Mouse (Mus musculus): ENCODE results near the gene Bzw2. TPM values are rescaled to one million over a fixed set of nuclear protein-coding genes. Genes with fewer than 3 reads are reported as not detected.

Bzw2 gene
- polyA plus RNA-seq, 1 experiment from 2014 or later, result 258 TPM

- Histone ChIP-seq H3K9me3 (no peaks in the 10 kb centered on the region), H3K27me3 (ENCODE audit: insufficient read depth, poor library complexity, severe bottlenecking) (no peaks in the 10 kb centered on the region), H3K27ac (peak within 1 kb of the TSS; percentile 96), H3K36me3 (peaks cover 10% of the 10 kb centered on the region; the same call in 1 of the 2 replicates), H3K4me3 (peak within 1 kb of the TSS; percentile 76), H3K4me1 (replicated peaks) (peaks cover 33% of the 10 kb centered on the region)
- 0% methylated on average over 40 of the region's 42 CpGs for WGBS
- peak; percentile 93 for DNase-seq (ENCODE audit: low spot score)
Observed at GRCm38 (mm10) chr12:36156637-36157303, 1.1 kb downstream of the Bzw2 start, which contains the start of gene Ankmy2. Gene Ankmy2, plus strand, starts transcription at chr12:36157114.

DNA sequence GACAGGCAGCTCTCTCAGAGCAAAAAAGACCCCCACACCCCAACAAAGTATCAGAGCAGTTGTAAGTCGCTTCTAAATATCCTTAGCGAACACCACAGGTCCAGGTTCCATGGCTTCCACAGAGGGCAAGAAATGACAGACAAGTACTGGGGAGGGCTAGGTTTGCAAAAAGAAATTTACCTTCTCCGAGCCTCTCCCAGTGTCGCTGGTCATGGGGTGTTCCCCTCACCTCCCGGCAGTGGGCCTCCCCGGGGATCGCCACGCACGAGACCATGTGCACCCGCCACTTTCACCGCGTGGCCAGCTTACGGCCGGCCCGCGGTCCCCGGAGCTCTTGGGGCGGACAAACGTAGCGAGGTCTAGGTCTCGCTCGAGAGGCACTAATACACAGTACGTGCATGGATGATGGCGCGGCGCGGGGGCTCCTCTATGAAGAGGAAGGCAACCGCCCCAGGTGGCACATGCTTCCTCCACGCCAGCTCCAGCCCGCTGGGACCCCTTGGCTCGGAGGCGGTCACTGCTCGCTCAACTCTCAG, 1.7 kb downstream of the Bzw2 start:
- peak overlapping the region; percentile 96 for H3K27ac ChIP-seq
- peaks cover 10% of the 10 kb centered on the region; the same call in 1 of the 2 replicates for H3K36me3 ChIP-seq
- peaks cover 33% of the 10 kb centered on the region for H3K4me1 ChIP-seq (replicated peaks)
- under 1% methylated on average over 33 of the region's 33 CpGs for WGBS
- H3K4me3 ChIP-seq, result peak overlapping the region; percentile 76
- H3K27me3 ChIP-seq (ENCODE audit: insufficient read depth, poor library complexity, severe bottlenecking), result no peaks in the 10 kb centered on the region
- H3K9me3 ChIP-seq, result no peaks in the 10 kb centered on the region
- no peak for DNase-seq (ENCODE audit: low spot score)

DNA sequence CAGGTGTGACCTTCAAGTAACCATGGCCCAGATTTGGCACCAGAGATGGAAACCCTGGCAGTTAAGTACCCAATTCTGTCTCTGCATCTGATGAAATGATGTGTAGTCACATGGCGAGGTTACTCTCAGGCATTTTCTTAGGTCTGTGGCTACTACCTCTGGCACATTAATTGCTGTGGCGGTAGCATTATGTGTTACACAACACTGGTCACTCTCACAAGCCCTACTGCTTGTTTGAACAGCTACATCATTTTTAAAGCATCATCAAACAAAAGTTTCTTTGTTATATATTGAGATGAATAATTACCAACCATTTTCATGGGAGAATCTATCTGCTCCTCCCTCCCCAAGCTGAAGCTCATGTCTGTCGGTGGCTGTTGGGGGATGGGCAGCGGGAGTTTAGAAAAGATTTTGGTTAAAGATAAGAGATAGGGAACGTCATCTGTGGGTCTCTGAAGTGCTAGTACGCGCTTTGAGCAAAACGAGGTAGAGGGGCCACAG, 2.7 kb downstream of the Bzw2 start:
- whole genome bisulfite sequencing, result 19% methylated on average over 8 of the region's 8 CpGs
- Histone ChIP-seq H3K36me3 (peaks cover 10% of the 10 kb centered on the region; the same call in 1 of the 2 replicates), H3K27ac (peak overlapping the region; percentile 96), H3K27me3 (ENCODE audit: insufficient read depth, poor library complexity, severe bottlenecking) (no peaks in the 10 kb centered on the region), H3K4me3 (peak overlapping the region; percentile 76), H3K4me1 (replicated peaks) (peaks cover 33% of the 10 kb centered on the region), H3K9me3 (no peaks in the 10 kb centered on the region)
- peak; percentile 20 for DNase-seq (ENCODE audit: low spot score)

- H3K36me3 ChIP-seq, result peaks cover 29% of the 10 kb centered on the region
- 92% methylated on average over 2 of the region's 2 CpGs for WGBS
- H3K4me3 ChIP-seq, result no peak overlapping the region
- no peaks in the 10 kb centered on the region for H3K27me3 ChIP-seq (ENCODE audit: insufficient read depth, poor library complexity, severe bottlenecking)
- DNase-seq (ENCODE audit: low spot score), result no peak
- H3K4me1 ChIP-seq (replicated peaks), result peaks cover 19% of the 10 kb centered on the region
- H3K27ac ChIP-seq, result no peak overlapping the region
- H3K9me3 ChIP-seq, result 0 out of 2 replicates have a peak, but pooled peaks cover 4% of the 10 kb centered on the region
Observed at GRCm38 (mm10) chr12:36150737-36151136, 7.1 kb downstream of the Bzw2 start.

GRCm38 (mm10) chr12:36150265-36150664, 7.6 kb downstream of the Bzw2 start:
- H3K27me3 ChIP-seq (ENCODE audit: insufficient read depth, poor library complexity, severe bottlenecking), result no peaks in the 10 kb centered on the region
- WGBS, result 96% methylated on average over 2 of the region's 2 CpGs
- DNase-seq (ENCODE audit: low spot score), result no peak

DNA sequence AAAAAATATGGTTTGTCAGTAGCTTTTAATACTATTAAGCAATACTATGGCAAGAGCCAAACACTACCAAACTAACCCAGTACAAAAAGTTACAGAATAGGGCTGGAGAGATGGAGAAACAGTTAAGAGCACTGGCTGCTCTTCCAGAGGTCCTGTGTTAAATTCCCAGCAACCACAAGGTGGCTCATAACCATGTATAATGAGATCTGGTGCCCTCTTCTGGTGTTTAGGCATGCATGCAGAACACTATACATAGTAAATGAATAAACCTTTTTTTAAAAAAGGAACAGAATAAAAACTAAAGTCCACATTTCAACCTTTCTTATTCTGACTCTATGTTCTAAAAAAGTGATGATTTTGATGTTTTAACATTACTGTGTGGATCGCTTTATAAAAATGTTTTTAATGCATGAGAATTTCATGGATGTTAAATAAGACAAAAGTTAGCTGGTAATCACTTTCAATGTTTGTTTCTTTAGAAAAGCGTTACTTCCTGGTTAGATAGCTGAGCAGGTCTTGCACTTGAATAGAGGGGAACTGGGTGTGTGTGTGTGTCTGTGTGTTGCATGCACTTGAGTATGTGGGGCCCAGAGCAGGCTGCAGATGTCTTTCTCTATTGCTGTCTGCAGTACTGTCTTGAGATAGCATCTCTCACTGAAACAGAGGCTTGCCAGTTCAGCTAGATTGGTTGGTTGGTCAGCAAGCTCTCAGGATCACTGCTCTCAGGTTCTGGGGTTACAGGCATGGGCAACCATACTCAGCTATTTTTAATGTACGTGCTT, 11.5 kb downstream of the Bzw2 start:
- Histone ChIP-seq H3K27me3 (ENCODE audit: insufficient read depth, poor library complexity, severe bottlenecking) (no peaks in the 10 kb centered on the region), H3K4me3 (no peak overlapping the region), H3K27ac (no peak overlapping the region), H3K4me1 (replicated peaks) (no peaks in the 10 kb centered on the region), H3K9me3 (0 out of 2 replicates have a peak, but pooled peaks cover 6% of the 10 kb centered on the region), H3K36me3 (peaks cover 25% of the 10 kb centered on the region)
- 94% methylated on average over 3 of the region's 3 CpGs for WGBS
- no peak for DNase-seq (ENCODE audit: low spot score)

More at GRCm38 (mm10) chr12:36150265-36150664, 7.6 kb downstream of the Bzw2 start:
- Histone ChIP-seq H3K9me3 (0 out of 2 replicates have a peak, but pooled peaks cover 6% of the 10 kb centered on the region), H3K4me3 (no peak overlapping the region), H3K36me3 (peaks cover 32% of the 10 kb centered on the region), H3K27ac (no peak overlapping the region), H3K4me1 (replicated peaks) (peaks cover 16% of the 10 kb centered on the region)

DNA sequence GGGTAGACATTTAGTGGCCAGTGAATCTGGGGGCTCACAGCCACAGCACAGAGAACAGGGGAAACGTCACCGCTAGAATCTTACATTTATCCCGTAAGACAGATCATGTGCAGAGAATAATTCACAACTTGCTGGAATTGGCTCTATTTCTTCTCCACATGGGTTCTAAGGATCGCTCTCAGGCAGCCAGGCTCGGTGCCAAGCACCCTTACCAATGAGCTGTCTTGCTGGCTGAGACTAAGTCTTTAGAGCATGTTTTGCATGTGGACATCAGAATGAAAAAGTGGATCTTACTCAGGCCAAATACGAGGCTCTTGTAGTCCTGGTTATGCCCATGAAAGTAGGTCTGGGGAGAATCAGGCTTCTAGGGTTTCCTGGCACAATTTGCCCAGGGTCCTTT, 17.5 kb downstream of the Bzw2 start:
- WGBS, result 95% methylated on average over 6 of the region's 6 CpGs
- no peaks in the 10 kb centered on the region for H3K27me3 ChIP-seq (ENCODE audit: insufficient read depth, poor library complexity, severe bottlenecking)
- DNase-seq (ENCODE audit: low spot score), result no peak
- H3K36me3 ChIP-seq, result peaks cover 44% of the 10 kb centered on the region
- H3K9me3 ChIP-seq, result no peaks in the 10 kb centered on the region
- no peaks in the 10 kb centered on the region for H3K4me1 ChIP-seq (replicated peaks)
- H3K27ac ChIP-seq, result no peak overlapping the region
- H3K4me3 ChIP-seq, result no peak overlapping the region

GRCm38 (mm10) chr12:36137192-36137591, 20.7 kb downstream of the Bzw2 start:
- no peak overlapping the region for H3K4me3 ChIP-seq
- WGBS, result 93% methylated on average over 4 of the region's 4 CpGs
- DNase-seq (ENCODE audit: low spot score), result no peak
- peaks cover 72% of the 10 kb centered on the region for H3K36me3 ChIP-seq
- no peaks in the 10 kb centered on the region for H3K9me3 ChIP-seq
- no peaks in the 10 kb centered on the region for H3K27me3 ChIP-seq (ENCODE audit: insufficient read depth, poor library complexity, severe bottlenecking)
- H3K4me1 ChIP-seq (replicated peaks), result no peaks in the 10 kb centered on the region
- H3K27ac ChIP-seq, result no peak overlapping the region

DNA sequence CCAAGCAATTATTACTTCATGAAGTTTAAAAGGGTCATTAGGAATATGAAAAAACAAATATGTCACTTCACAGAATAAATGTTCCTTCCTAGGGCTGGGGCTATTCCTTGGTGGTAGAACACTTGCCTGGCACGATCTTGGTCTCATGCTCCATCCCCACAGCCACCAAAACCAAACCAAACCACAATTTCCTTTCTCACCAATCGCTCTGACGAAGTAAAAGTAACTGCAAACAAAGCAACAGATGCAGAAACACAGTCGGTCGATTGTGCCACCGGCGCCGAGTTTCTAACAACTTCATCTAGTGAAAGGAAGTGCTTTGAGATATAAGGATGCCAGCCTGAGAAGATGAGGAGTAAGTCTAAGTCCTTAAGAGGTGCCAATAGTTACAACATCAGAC, 21.6 kb downstream of the Bzw2 start:
- peaks cover 81% of the 10 kb centered on the region for H3K36me3 ChIP-seq
- 97% methylated on average over 8 of the region's 8 CpGs for WGBS

DNA sequence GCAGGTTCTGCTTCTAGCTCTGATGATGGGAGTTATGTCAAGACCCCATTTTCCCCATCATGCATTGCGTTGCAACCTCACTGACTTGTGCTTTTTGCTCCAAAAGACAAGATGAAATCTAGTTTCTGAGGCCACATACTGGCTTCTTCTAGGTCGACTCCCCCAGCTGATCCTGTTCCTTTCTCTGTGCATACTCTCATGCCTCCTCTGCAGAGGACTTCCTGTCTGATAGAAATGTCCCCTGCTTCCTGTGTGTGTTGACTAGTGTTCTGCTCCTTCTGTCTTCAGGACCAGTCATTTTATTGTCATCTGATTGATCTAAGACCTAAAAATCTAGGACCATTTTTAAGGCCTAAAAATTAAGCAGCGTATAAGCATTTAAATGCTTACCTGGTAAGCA, 22.5 kb downstream of the Bzw2 start:
- Histone ChIP-seq H3K4me3 (no peak overlapping the region), H3K27ac (no peak overlapping the region), H3K9me3 (no peaks in the 10 kb centered on the region), H3K27me3 (ENCODE audit: insufficient read depth, poor library complexity, severe bottlenecking) (no peaks in the 10 kb centered on the region), H3K36me3 (peaks cover 80% of the 10 kb centered on the region), H3K4me1 (replicated peaks) (no peaks in the 10 kb centered on the region)
- 91% methylated on average over 3 of the region's 3 CpGs for WGBS
- no peak for DNase-seq (ENCODE audit: low spot score)

More for the DNA sequence above, 21.6 kb downstream of the Bzw2 start:
- Histone ChIP-seq H3K4me1 (replicated peaks) (no peaks in the 10 kb centered on the region), H3K9me3 (no peaks in the 10 kb centered on the region), H3K27me3 (ENCODE audit: insufficient read depth, poor library complexity, severe bottlenecking) (no peaks in the 10 kb centered on the region), H3K4me3 (no peak overlapping the region), H3K27ac (no peak overlapping the region)
- no peak for DNase-seq (ENCODE audit: low spot score)

GRCm38 (mm10) chr12:36134111-36134510, 23.8 kb downstream of the Bzw2 start:
- H3K4me3 ChIP-seq, result no peak overlapping the region
- no peak for DNase-seq (ENCODE audit: low spot score)
- no peaks in the 10 kb centered on the region for H3K4me1 ChIP-seq (replicated peaks)
- H3K9me3 ChIP-seq, result no peaks in the 10 kb centered on the region
- no peaks in the 10 kb centered on the region for H3K27me3 ChIP-seq (ENCODE audit: insufficient read depth, poor library complexity, severe bottlenecking)
- WGBS, result 94% methylated on average over 5 of the region's 5 CpGs
- H3K36me3 ChIP-seq, result peaks cover 85% of the 10 kb centered on the region
- no peak overlapping the region for H3K27ac ChIP-seq

- no peak for DNase-seq (ENCODE audit: low spot score)
- Histone ChIP-seq H3K36me3 (peaks cover 86% of the 10 kb centered on the region), H3K4me3 (no peak overlapping the region), H3K27ac (no peak overlapping the region), H3K4me1 (replicated peaks) (no peaks in the 10 kb centered on the region), H3K9me3 (no peaks in the 10 kb centered on the region), H3K27me3 (ENCODE audit: insufficient read depth, poor library complexity, severe bottlenecking) (no peaks in the 10 kb centered on the region)
- 94% methylated on average over 5 of the region's 5 CpGs for WGBS
Observed at GRCm38 (mm10) chr12:36133547-36133946, 24.3 kb downstream of the Bzw2 start.

DNA sequence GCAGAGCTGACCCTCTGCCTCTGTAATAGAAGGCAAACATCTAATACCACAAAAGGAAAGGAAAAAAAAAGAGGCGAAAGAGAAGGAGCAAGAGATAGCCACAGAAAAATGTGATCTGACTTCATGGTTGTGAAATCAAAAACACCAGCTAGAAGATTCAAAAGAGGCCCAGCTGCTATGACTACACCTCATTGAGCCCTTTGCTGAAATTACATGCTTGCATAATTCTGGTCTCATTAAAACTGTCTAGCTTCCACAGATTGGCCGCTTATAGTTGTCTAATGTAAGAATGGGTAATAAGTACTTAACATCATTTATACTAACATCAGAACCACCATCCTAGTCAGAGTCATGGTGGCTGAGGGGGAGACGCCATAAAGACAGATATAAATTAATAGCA, 25.2 kb downstream of the Bzw2 start:
- Histone ChIP-seq H3K27me3 (ENCODE audit: insufficient read depth, poor library complexity, severe bottlenecking) (no peaks in the 10 kb centered on the region), H3K4me1 (replicated peaks) (no peaks in the 10 kb centered on the region), H3K9me3 (no peaks in the 10 kb centered on the region), H3K36me3 (peaks cover 89% of the 10 kb centered on the region), H3K4me3 (no peak overlapping the region), H3K27ac (no peak overlapping the region)
- no peak for DNase-seq (ENCODE audit: low spot score)
- 86% methylated on average over 3 of the region's 3 CpGs for WGBS

Measured in hindbrain, embryonic 10.5 days (tissue).